Mouse (Mus musculus) heart, adult 2 months (tissue): ENCODE measurements around the gene Adgrl4. TPM values are rescaled to one million over a fixed set of nuclear protein-coding genes. Genes with fewer than 3 reads are reported as not detected.

ENCODE experiments used
- DNase-seq, 2 experiments: peaks; one replicate each; pipeline ENCODE4 v3.0.0; 2021
- H3K27ac ChIP-seq: fragments of 200-600 bp; 2 replicates; pipeline ENCODE4 v1.8.1; 2022
- H3K27me3 ChIP-seq: fragments of 200-500 bp; 2 replicates; pipeline ENCODE4 v1.6.1; 2012; ENCODE audit warnings: mild to moderate bottlenecking, low read length, inconsistent platforms, mixed read lengths; ENCODE audit not compliant: control insufficient read depth, insufficient read depth
- H3K36me3 ChIP-seq: fragments of 200-500 bp; 2 replicates; pipeline ENCODE4 v1.6.1; 2012; ENCODE audit warnings: low read length, inconsistent platforms; ENCODE audit not compliant: control insufficient read depth, insufficient read depth
- H3K4me1 ChIP-seq: fragments of 200-500 bp; 2 replicates; pipeline ENCODE4 v1.6.1; 2011; ENCODE audit warnings: low read length; ENCODE audit not compliant: control insufficient read depth, insufficient read depth
- H3K4me3 ChIP-seq: fragments of 200-600 bp; 2 replicates; pipeline ENCODE4 v1.8.1; 2022
- H3K79me2 ChIP-seq: fragments of 200-500 bp; replicated peaks from 2 replicates; pipeline ENCODE4 v1.6.1; 2012; ENCODE audit warnings: mild to moderate bottlenecking, inconsistent platforms, low read length, moderate library complexity, mixed read lengths; ENCODE audit not compliant: control insufficient read depth, insufficient read depth
- H3K9ac ChIP-seq: fragments of 200-500 bp; 2 replicates; pipeline ENCODE4 v1.6.1; 2012; ENCODE audit warnings: low read depth, mild to moderate bottlenecking, control low read depth, inconsistent platforms, low read length, mixed read lengths
- CTCF ChIP-seq: fragments of 200-600 bp; IDR thresholded peaks from 2 replicates; pipeline ENCODE4 v1.8.1; 2022; ENCODE audit warnings: antibody characterized with exemption, mild to moderate bottlenecking, moderate library complexity
- EP300 ChIP-seq: fragments of 200-500 bp; IDR thresholded peaks from 2 replicates; pipeline ENCODE4 v1.6.1; 2011; ENCODE audit warnings: low read depth, low read length, control low read depth; ENCODE audit not compliant: insufficient read depth
- POLR2A ChIP-seq: fragments of 200-500 bp; IDR thresholded peaks from 2 replicates; pipeline ENCODE4 v1.6.1; 2011; ENCODE audit warnings: mild to moderate bottlenecking, low read depth, low read length, control low read depth; ENCODE audit not compliant: insufficient read depth
- WGBS: fragments of 180-500 bp; shearing (Covaris S2); methylation state at CpG from one replicate; pipeline ENCODE4 v1.1.7; 2018; 5-methylcytosine and 5-hydroxymethylcytosine counted together
- intact Hi-C: fragments of 180-260 bp; cut with DNase I; formaldehyde crosslinking; loops from one replicate; pipeline ENCODE4 v1.15.1; 2025
- long read RNA-seq: library from polyadenylated mRNA; stranded (forward); transcript quantifications from one replicate; pipeline ENCODE4 v2.0.0, GENCODE M21; 2021
- polyA plus RNA-seq: library from polyadenylated mRNA; depleted of rRNA; stranded (reverse); fragments of >200 nt; gene quantifications from 2 replicates; pipeline ENCODE4 v1.2.3, GENCODE M21; 2012; rRNA removed
- total RNA-seq, 2 experiments: library from RNA; stranded (reverse); gene quantifications; 2 replicates each; pipeline ENCODE4 v1.2.3; 2021

Adgrl4 gene
- total RNA-seq (10 to 100 TPM; 69.0 to 77.3 TPM), polyA plus RNA-seq (23.9 and 49.1 TPM in 2 replicates)
- long read RNA-seq, full-length matches to known transcripts, result 11 of 17 reads
- long read RNA-seq, partial matches to known transcripts, result 2 of 17 reads
- long read RNA-seq, other reads (novel, unspliced or antisense), result 4 of 17 reads

GRCm38 (mm10) chr3:151437693-151438092, at the start of gene Adgrl4:
TSS of gene Adgrl4 (plus strand) at chr3:151437887.
- Histone ChIP-seq H3K4me1 (no peaks in the 10 kb centered on the region), H3K4me3 (peak within 1 kb of the TSS; percentile 54), H3K27me3 (no peaks in the 10 kb centered on the region), H3K79me2 (no peaks in the 10 kb centered on the region; the same call in 1 of the 2 replicates), H3K27ac (peak within 1 kb of the TSS; percentile 92), H3K9ac (peak within 1 kb of the TSS; percentile 83), H3K36me3 (peaks cover 2% of the 10 kb centered on the region)
- intact Hi-C loops, result loop anchor here (2.0 to 10.0 kb wide), 5 partner anchors 13 to 273 kb away; no protein-coding TSS in a partner anchor
- DNase-seq, result peak; percentile 76 to 79
- TF ChIP-seq POLR2A (peak; percentile 95), EP300 (peak; percentile 70; the same call in 1 of the 2 replicates), CTCF (peak; percentile 30; the same call in 1 of the 2 replicates)
- WGBS, result 5% methylated on average over 17 of the region's 17 CpGs

GRCm38 (mm10) chr3:151390912-151391311, 46.8 kb upstream of the Adgrl4 start:
- H3K4me3 ChIP-seq, result no peak overlapping the region
- no peaks in the 10 kb centered on the region for H3K27me3 ChIP-seq
- no peak overlapping the region for H3K9ac ChIP-seq
- DNase-seq, result no peak
- intact Hi-C loops, result no loop called here
- H3K36me3 ChIP-seq, result no peaks in the 10 kb centered on the region
- TF ChIP-seq POLR2A, result no peak
- TF ChIP-seq CTCF, result no peak
- TF ChIP-seq EP300, result no peak
- H3K79me2 ChIP-seq, result no peaks in the 10 kb centered on the region
- no peaks in the 10 kb centered on the region for H3K4me1 ChIP-seq
- no peak overlapping the region for H3K27ac ChIP-seq

- no peaks in the 10 kb centered on the region for H3K27me3 ChIP-seq
- intact Hi-C loops, result no loop called here
- H3K9ac ChIP-seq, result no peak overlapping the region
- WGBS, result 83% methylated on average over 4 of the region's 4 CpGs
- H3K36me3 ChIP-seq, result no peaks in the 10 kb centered on the region
- H3K27ac ChIP-seq, result no peak overlapping the region
- no peak for DNase-seq
- no peak for TF ChIP-seq EP300
- no peak for TF ChIP-seq POLR2A
- TF ChIP-seq CTCF, result no peak
- H3K79me2 ChIP-seq, result no peaks in the 10 kb centered on the region
- H3K4me3 ChIP-seq, result no peak overlapping the region
- no peaks in the 10 kb centered on the region for H3K4me1 ChIP-seq
Measured at GRCm38 (mm10) chr3:151392891-151393290, 44.8 kb upstream of the Adgrl4 start.

GRCm38 (mm10) chr3:151393330-151393729, 44.4 kb upstream of the Adgrl4 start:
- no peak for TF ChIP-seq CTCF
- TF ChIP-seq POLR2A, result no peak
- TF ChIP-seq EP300, result no peak
- WGBS, result 94% methylated on average over 1 of the region's 1 CpGs
- intact Hi-C loops, result no loop called here

GRCm38 (mm10) chr3:151399270-151399669, 38.4 kb upstream of the Adgrl4 start:
- no peak overlapping the region for H3K27ac ChIP-seq
- no peaks in the 10 kb centered on the region for H3K79me2 ChIP-seq
- H3K4me1 ChIP-seq, result no peaks in the 10 kb centered on the region
- TF ChIP-seq CTCF, result no peak
- no peak for TF ChIP-seq EP300
- no peak for TF ChIP-seq POLR2A
- H3K36me3 ChIP-seq, result no peaks in the 10 kb centered on the region
- intact Hi-C loops, result no loop called here
- WGBS, result 68% methylated on average over 1 of the region's 1 CpGs
- DNase-seq, result no peak
- H3K4me3 ChIP-seq, result no peak overlapping the region
- H3K9ac ChIP-seq, result no peak overlapping the region
- no peaks in the 10 kb centered on the region for H3K27me3 ChIP-seq

More at GRCm38 (mm10) chr3:151393330-151393729, 44.4 kb upstream of the Adgrl4 start:
- H3K27ac ChIP-seq, result no peak overlapping the region
- H3K36me3 ChIP-seq, result no peaks in the 10 kb centered on the region
- no peak overlapping the region for H3K9ac ChIP-seq
- no peaks in the 10 kb centered on the region for H3K27me3 ChIP-seq
- DNase-seq, result no peak
- no peaks in the 10 kb centered on the region for H3K4me1 ChIP-seq
- no peak overlapping the region for H3K4me3 ChIP-seq
- H3K79me2 ChIP-seq, result no peaks in the 10 kb centered on the region

GRCm38 (mm10) chr3:151411031-151411430, 26.7 kb upstream of the Adgrl4 start:
- intact Hi-C loops, result no loop called here
- TF ChIP-seq POLR2A, result no peak
- no peak for TF ChIP-seq CTCF
- TF ChIP-seq EP300, result no peak
- Histone ChIP-seq H3K4me3 (no peak overlapping the region), H3K27ac (no peak overlapping the region), H3K4me1 (no peaks in the 10 kb centered on the region), H3K36me3 (no peaks in the 10 kb centered on the region), H3K9ac (no peak overlapping the region), H3K79me2 (no peaks in the 10 kb centered on the region), H3K27me3 (no peaks in the 10 kb centered on the region)
- 77% methylated on average over 2 of the region's 2 CpGs for WGBS
- no peak for DNase-seq
